Mouse (Mus musculus): Measurements from ENCODE around the gene Dtd2.

- TF ChIP-seq CTCF (IDR thresholded peaks at IDR 0.05; ENCODE audit: extremely low read depth, insufficient read depth, insufficient read length, insufficient replicate concordance) (no peak), POLR2A (IDR thresholded peaks at IDR 0.05; ENCODE audit: low read depth, low read length) (no peak)
Observed at GRCm38 (mm10) chr12:52002746-52003145, 3.6 kb downstream of the Dtd2 start.
